Mouse (Mus musculus) bone marrow, adult 2 months (tissue): Measurements from ENCODE around the gene Otulin. TPM values are rescaled to one million over a fixed set of nuclear protein-coding genes. Genes with fewer than 3 reads are reported as not detected.
A peak's percentile ranks its signal among the peaks of the same experiment; 100 is the strongest.

Experiments used
- H3K27ac ChIP-seq: fragments of 200-500 bp; 2 replicates; pipeline ENCODE4 v1.5.1; 2012; ENCODE audit warnings: low read depth, mild to moderate bottlenecking, control low read depth, inconsistent platforms, low read length; ENCODE audit not compliant: control insufficient read depth, poor library complexity, insufficient read depth
- H3K4me1 ChIP-seq: fragments of 200-500 bp; 2 replicates; pipeline ENCODE4 v1.6.1; 2011; ENCODE audit warnings: low read length; ENCODE audit not compliant: control insufficient read depth, insufficient read depth
- H3K4me3 ChIP-seq: fragments of 200-500 bp; replicated peaks from 2 replicates; pipeline ENCODE3; 2011; ENCODE audit warnings: mild to moderate bottlenecking, low read depth, low read length, control low read depth; ENCODE audit not compliant: control insufficient read depth
- CTCF ChIP-seq: fragments of 200-500 bp; IDR thresholded peaks from 2 replicates; pipeline ENCODE4 v1.5.1; 2011; ENCODE audit warnings: low read length, control low read depth; ENCODE audit not compliant: control insufficient read depth, insufficient read depth
- POLR2A ChIP-seq: fragments of 200-500 bp; IDR thresholded peaks from 2 replicates; pipeline ENCODE4 v1.6.1; 2011; ENCODE audit warnings: low read depth, mild to moderate bottlenecking, control low read depth, low read length, borderline replicate concordance; ENCODE audit not compliant: control insufficient read depth
- WGBS: fragments of 180-500 bp; shearing (Covaris S2); methylation state at CpG from one replicate; pipeline ENCODE4 v1.1.7; 2018; 5-methylcytosine and 5-hydroxymethylcytosine counted together
- polyA plus RNA-seq: library from polyadenylated mRNA; stranded (reverse); fragments of >200 nt; gene quantifications from 2 replicates; pipeline ENCODE4 v1.2.4, GENCODE M21; 2011; ENCODE audit warnings: low replicate concordance; ENCODE audit not compliant: missing spikeins, insufficient read depth, insufficient read length

The Otulin gene
- polyA plus RNA-seq, 1 experiment, result 40.7 TPM

- Histone ChIP-seq H3K4me1 (peaks cover 9% of the 10 kb centered on the region; the same call in 1 of the 2 replicates), H3K27ac (no peak overlapping the region), H3K4me3 (no peak overlapping the region)
- no peak for TF ChIP-seq POLR2A
- no peak for TF ChIP-seq CTCF
- 10% methylated on average over 1 of the region's 1 CpGs for WGBS
These were observed 32.2 kb upstream of the Otulin start for GRCm38 (mm10) chr15:27662699-27663098.

GRCm38 (mm10) chr15:27661696-27662095 lies 31.2 kb upstream of the Otulin start:
- Histone ChIP-seq H3K27ac (no peak overlapping the region), H3K4me1 (peaks cover 7% of the 10 kb centered on the region; the same call in 1 of the 2 replicates), H3K4me3 (no peak overlapping the region)
- TF ChIP-seq POLR2A, result no peak
- no peak for TF ChIP-seq CTCF
- WGBS, result 73% methylated on average over 6 of the region's 6 CpGs

GRCm38 (mm10) chr15:27659592-27660244 lies 29.2 kb upstream of the Otulin start:
- TF ChIP-seq POLR2A (no peak), CTCF (peak; percentile 92)
- peaks cover 2% of the 10 kb centered on the region; the same call in 1 of the 2 replicates for H3K4me1 ChIP-seq
- no peak overlapping the region for H3K27ac ChIP-seq
- H3K4me3 ChIP-seq, result no peak overlapping the region
- 24% methylated on average over 17 of the region's 17 CpGs for WGBS

GRCm38 (mm10) chr15:27659143-27659542 lies 28.6 kb upstream of the Otulin start:
- TF ChIP-seq CTCF (no peak), POLR2A (no peak)
- 85% methylated on average over 5 of the region's 5 CpGs for WGBS
- H3K27ac ChIP-seq, result no peak overlapping the region
- no peak overlapping the region for H3K4me3 ChIP-seq
- H3K4me1 ChIP-seq, result peaks cover 1% of the 10 kb centered on the region; the same call in 1 of the 2 replicates

- no peak overlapping the region for H3K4me3 ChIP-seq
- no peak for TF ChIP-seq CTCF
- no peaks in the 10 kb centered on the region; the same call in 1 of the 2 replicates for H3K4me1 ChIP-seq
- H3K27ac ChIP-seq, result no peak overlapping the region
- WGBS, result 78% methylated on average over 4 of the region's 4 CpGs
These were observed 27.9 kb upstream of the Otulin start for GRCm38 (mm10) chr15:27658356-27658755.

- Histone ChIP-seq H3K27ac (no peak overlapping the region), H3K4me3 (no peak overlapping the region), H3K4me1 (no peaks in the 10 kb centered on the region; the same call in 1 of the 2 replicates)
- 90% methylated on average over 10 of the region's 10 CpGs for WGBS
- TF ChIP-seq CTCF (no peak), POLR2A (no peak)
These were observed 27.4 kb upstream of the Otulin start for GRCm38 (mm10) chr15:27657866-27658265.

- 81% methylated on average over 9 of the region's 9 CpGs for whole genome bisulfite sequencing
- H3K4me3 ChIP-seq, result no peak overlapping the region
- no peaks in the 10 kb centered on the region for H3K4me1 ChIP-seq
- no peak for TF ChIP-seq POLR2A
- no peak for TF ChIP-seq CTCF
- no peak overlapping the region for H3K27ac ChIP-seq
These were observed 26.1 kb upstream of the Otulin start for GRCm38 (mm10) chr15:27656626-27657025.

DNA sequence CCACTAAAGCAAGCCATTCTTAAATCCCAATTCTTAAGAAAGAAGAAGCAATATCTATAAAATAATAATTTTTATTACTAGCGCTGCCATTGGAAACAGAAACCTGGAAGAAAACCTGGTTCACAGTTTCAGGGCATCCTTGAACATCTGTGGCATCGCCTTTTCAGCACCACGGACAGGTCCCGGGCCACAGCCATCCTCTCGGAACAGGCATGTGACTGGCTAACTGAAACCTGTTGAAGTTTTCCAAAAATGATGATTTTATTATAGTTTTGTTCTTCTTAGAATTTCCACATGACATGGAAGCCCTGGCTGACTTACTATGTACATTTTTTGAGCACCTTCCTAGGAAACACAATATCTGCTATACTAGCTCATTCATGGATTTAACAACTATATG lies 24.5 kb upstream of the Otulin start:
- 57% methylated on average over 5 of the region's 5 CpGs for whole genome bisulfite sequencing
- no peak overlapping the region for H3K27ac ChIP-seq
- TF ChIP-seq CTCF, result no peak
- no peak for TF ChIP-seq POLR2A
- H3K4me1 ChIP-seq, result no peaks in the 10 kb centered on the region
- no peak overlapping the region for H3K4me3 ChIP-seq

DNA sequence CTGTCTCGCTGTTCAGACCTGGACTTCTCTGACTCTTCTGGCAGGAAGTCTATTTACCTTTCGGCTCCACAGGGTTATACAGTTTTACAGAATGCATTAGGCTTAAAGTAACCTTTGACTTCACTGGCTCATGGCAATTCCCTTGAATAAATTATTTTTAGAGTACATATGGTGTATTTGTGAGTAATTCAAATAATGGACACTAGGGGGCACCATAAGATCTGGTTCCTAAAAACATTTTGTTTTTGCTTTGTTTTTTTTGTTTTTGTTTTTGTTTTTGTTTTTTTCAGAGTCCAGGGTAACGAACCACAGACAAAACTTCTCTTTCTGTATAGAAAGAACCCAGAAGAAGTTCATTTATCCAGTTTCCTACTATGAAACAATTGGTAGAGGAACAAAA lies 17.2 kb upstream of the Otulin start:
- TF ChIP-seq CTCF, result no peak
- 46% methylated on average over 3 of the region's 3 CpGs for WGBS
- no peak overlapping the region for H3K27ac ChIP-seq
- no peak overlapping the region for H3K4me3 ChIP-seq
- H3K4me1 ChIP-seq, result no peaks in the 10 kb centered on the region
